14 mouse cellular contexts compared by ENCODE assay signal in the genomic region with DNA sequence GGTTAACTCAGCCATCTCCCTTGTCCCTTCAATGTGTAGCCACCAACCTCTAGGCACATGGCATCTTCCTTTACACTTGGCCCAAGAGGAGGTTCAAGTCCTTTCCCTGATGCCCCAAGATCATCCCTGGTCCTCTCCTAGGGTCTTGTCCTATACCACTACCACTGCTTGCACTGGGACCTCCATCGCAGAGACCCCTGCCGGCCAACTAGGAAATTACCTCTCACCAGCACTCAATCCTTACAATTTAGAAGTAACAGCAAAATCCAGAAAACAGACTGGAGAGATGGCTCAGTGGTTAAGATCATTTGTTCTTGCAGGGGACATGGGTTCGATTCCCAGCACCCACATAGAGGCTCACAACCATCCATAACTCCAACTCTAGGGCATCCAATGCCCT. TPM values are rescaled to one million over a fixed set of nuclear protein-coding genes. Genes with fewer than 3 reads are reported as not detected.
A peak's percentile ranks its signal among the peaks of the same experiment; 100 is the strongest.
DNase-seq lines count a peak whose midpoint lies in the region; ATAC-seq and TF ChIP-seq lines count a peak whose summit lies in the region.
"Had no signal": no experiment of that assay in that cellular context is flagged by ENCODE, and none has a peak within 500 bp of the region (broad histone marks: within the 10 kb centered on the region; RNA-seq: fewer than 3 reads in every experiment).

No protein-coding gene starts in this region.

- no peaks in the 10 kb centered on the region for H3K9me3 ChIP-seq in hindbrain, postnatal 0 days (ENCODE audit: low read length)
- no peaks in the 10 kb centered on the region for H3K9me3 ChIP-seq in hindbrain, embryonic 14.5 days (ENCODE audit: control insufficient read depth, low read length)
- H3K9me3 ChIP-seq in lung, postnatal 0 days (ENCODE audit: low read length): no peaks in the 10 kb centered on the region
- H3K9me3 ChIP-seq: limb, embryonic 15.5 days had no signal

- DNase-seq in hindbrain, postnatal 0 days (ENCODE audit: low spot score): no peak
- DNase-seq in hindbrain, embryonic 14.5 days (ENCODE audit: low spot score): no peak
- no peak for DNase-seq in lung, postnatal 0 days (ENCODE audit: low spot score)
- no peak for DNase-seq in lung, postnatal 36 days
- DNase-seq in ES-CJ7 (ENCODE audit: low read depth, low spot score): peak; percentile 14
- DNase-seq in naive thymus-derived CD4-positive, alpha-beta T cell, adult 2 months (ENCODE audit: low read depth): peak; percentile 46
- DNase-seq in adrenal gland, postnatal 14 days: no peak
- DNase-seq in ovary, postnatal 36 days (ENCODE audit: low spot score): no peak
- DNase-seq: adrenal gland, postnatal 36 days; cerebellum, adult 8-10 months; embryo, embryonic 11 days; heart, postnatal 10 days; kidney, postnatal 4 days had no signal

- WGBS in hindbrain, postnatal 0 days: 63% methylated on average over 3 of the region's 3 CpGs
- 63% methylated on average over 3 of the region's 3 CpGs for WGBS in hindbrain, embryonic 14.5 days
- WGBS in lung, postnatal 0 days: 55% methylated on average over 3 of the region's 3 CpGs

- H3K4me1 ChIP-seq in hindbrain, postnatal 0 days (ENCODE audit: insufficient read depth, low read length): no peaks in the 10 kb centered on the region
- H3K4me1 ChIP-seq in hindbrain, embryonic 14.5 days (replicated peaks; ENCODE audit: control insufficient read depth, insufficient read depth, low read length): no peaks in the 10 kb centered on the region
- H3K4me1 ChIP-seq in lung, postnatal 0 days (ENCODE audit: insufficient read depth, low read depth, low read length): no peaks in the 10 kb centered on the region
- H3K4me1 ChIP-seq: limb, embryonic 15.5 days had no signal

- H3K36me3 ChIP-seq in hindbrain, postnatal 0 days (ENCODE audit: insufficient read depth, low read length): no peaks in the 10 kb centered on the region
- no peaks in the 10 kb centered on the region for H3K36me3 ChIP-seq in hindbrain, embryonic 14.5 days (replicated peaks; ENCODE audit: control insufficient read depth, insufficient read depth)
- H3K36me3 ChIP-seq in lung, postnatal 0 days (ENCODE audit: insufficient read depth, low read length): no peaks in the 10 kb centered on the region
- H3K36me3 ChIP-seq: limb, embryonic 15.5 days had no signal

- H3K27ac ChIP-seq in hindbrain, postnatal 0 days: no peak overlapping the region
- H3K27ac ChIP-seq in hindbrain, embryonic 14.5 days: no peak overlapping the region
- H3K27ac ChIP-seq in lung, postnatal 0 days (ENCODE audit: low read length): no peak overlapping the region
- H3K27ac ChIP-seq: limb, embryonic 15.5 days had no signal

- no peak overlapping the region for H3K4me2 ChIP-seq in hindbrain, postnatal 0 days (ENCODE audit: low read depth, low read length)
- no peak overlapping the region for H3K4me2 ChIP-seq in hindbrain, embryonic 14.5 days (replicated peaks)
- no peak overlapping the region for H3K4me2 ChIP-seq in lung, postnatal 0 days (replicated peaks; ENCODE audit: low read depth, low read length)
- H3K4me2 ChIP-seq: limb, embryonic 15.5 days had no signal

- no peak for TF ChIP-seq EP300 in lung, postnatal 0 days (IDR thresholded peaks at IDR 0.05)

- no peaks in the 10 kb centered on the region for H3K27me3 ChIP-seq in hindbrain, postnatal 0 days (ENCODE audit: insufficient read depth, low read length)
- H3K27me3 ChIP-seq in hindbrain, embryonic 14.5 days (ENCODE audit: control insufficient read depth, insufficient read depth, low read length): no peaks in the 10 kb centered on the region
- H3K27me3 ChIP-seq in lung, postnatal 0 days (replicated peaks; ENCODE audit: insufficient read depth, low read length): no peaks in the 10 kb centered on the region
- H3K27me3 ChIP-seq: limb, embryonic 15.5 days had no signal

- H3K9ac ChIP-seq in hindbrain, postnatal 0 days (replicated peaks; ENCODE audit: low read length): no peak overlapping the region
- H3K9ac ChIP-seq in hindbrain, embryonic 14.5 days: no peak overlapping the region
- no peak overlapping the region for H3K9ac ChIP-seq in lung, postnatal 0 days (replicated peaks; ENCODE audit: low read depth)
- H3K9ac ChIP-seq: limb, embryonic 15.5 days had no signal

- no peak overlapping the region for H3K4me3 ChIP-seq in hindbrain, postnatal 0 days (ENCODE audit: low read length)
- no peak overlapping the region for H3K4me3 ChIP-seq in hindbrain, embryonic 14.5 days (replicated peaks; ENCODE audit: low read length)
- H3K4me3 ChIP-seq in lung, postnatal 0 days (ENCODE audit: low read depth, low read length): no peak overlapping the region
- H3K4me3 ChIP-seq: limb, embryonic 15.5 days had no signal

- TF ChIP-seq CTCF in hindbrain, postnatal 0 days (IDR thresholded peaks at IDR 0.05; ENCODE audit: low read depth): peak; percentile 6; the same call in 1 of the 2 replicates
- peak; percentile 45 for TF ChIP-seq CTCF in lung, postnatal 0 days (IDR thresholded peaks at IDR 0.05)

- no peak for ATAC-seq in hindbrain, postnatal 0 days
- ATAC-seq in hindbrain, embryonic 14.5 days (ENCODE audit: low FRiP score): no peak
- ATAC-seq in lung, postnatal 0 days: no peak

RNA-seq across cellular contexts. Expression of a gene that starts 11.2 kb away (rescaled TPM):
- total RNA-seq in hindbrain, postnatal 0 days (2014; rRNA removed): 0.16 and 1.0 TPM in 2 replicates
- polyA plus RNA-seq in hindbrain, postnatal 0 days (2015; fragmentation: Nextera tagmentation; extraction: Ambion mirVana): 0.80 and 1.0 TPM in 2 replicates
- 0.33 and 0.36 TPM in 2 replicates for polyA plus RNA-seq in hindbrain, embryonic 14.5 days (2014; fragmentation: Nextera tagmentation; extraction: Ambion mirVana)
- polyA plus RNA-seq in lung, postnatal 0 days (2015; fragmentation: Nextera tagmentation; extraction: Ambion mirVana): 8.7 and 10.5 TPM in 2 replicates
- total RNA-seq in adrenal gland, postnatal 14 days (2021): 1.5 and 2.6 TPM in 2 replicates
- total RNA-seq: heart, postnatal 10 days had no signal

Comparison
In these comparisons a context has a peak if more than half of its experiments do, and no peak if none do; other contexts are left out.
1. DNase-seq: peak in ES-CJ7 (single experiment) and naive thymus-derived CD4-positive, alpha-beta T cell, adult 2 months (single experiment); none in hindbrain, postnatal 0 days (single experiment), hindbrain, embryonic 14.5 days (single experiment), lung, postnatal 0 days (single experiment), lung, postnatal 36 days (single experiment), adrenal gland, postnatal 14 days (single experiment) and ovary, postnatal 36 days (single experiment).